Mouse (Mus musculus) lung, embryonic 16.5 days (tissue): ENCODE measurements around the gene Arl6ip1. TPM values are rescaled to one million over a fixed set of nuclear protein-coding genes. Genes with fewer than 3 reads are reported as not detected.

Source experiments
- ATAC-seq: fragments of 200-750 bp; cut with Nextera tagmentation; 2 replicates; pipeline ENCODE4 v1.8.0; 2017; ENCODE audit warnings: low read depth, mild to moderate bottlenecking, moderate library complexity
- H3K27ac ChIP-seq: fragments of 300-500 bp; sonication (generic); 2 replicates; pipeline ENCODE4 v1.5.1; 2014; ENCODE audit warnings: mild to moderate bottlenecking, control low read depth, low read length
- H3K27me3 ChIP-seq: fragments of 300-500 bp; sonication (generic); 2 replicates; pipeline ENCODE4 v1.6.1; 2014; ENCODE audit warnings: low read depth, low read length, mixed read lengths; ENCODE audit not compliant: control insufficient read depth, insufficient read depth
- H3K36me3 ChIP-seq: fragments of 300-500 bp; sonication (generic); 2 replicates; pipeline ENCODE4 v1.6.1; 2014; ENCODE audit warnings: low read length; ENCODE audit not compliant: control insufficient read depth, insufficient read depth
- H3K4me1 ChIP-seq: fragments of 300-500 bp; sonication (generic); replicated peaks from 2 replicates; pipeline ENCODE4 v1.6.1; 2014; ENCODE audit warnings: low read length, mixed read lengths; ENCODE audit not compliant: control insufficient read depth, insufficient read depth
- H3K4me2 ChIP-seq: fragments of 300-500 bp; sonication (generic); 2 replicates; pipeline ENCODE4 v1.6.1; 2014; ENCODE audit warnings: low read depth, low read length, control low read depth
- H3K4me3 ChIP-seq: fragments of 300-500 bp; sonication (generic); 2 replicates; pipeline ENCODE4 v1.5.1; 2014; ENCODE audit warnings: mild to moderate bottlenecking, low read length, control low read depth
- H3K9ac ChIP-seq: fragments of 300-500 bp; sonication (generic); 2 replicates; pipeline ENCODE4 v1.6.1; 2014; ENCODE audit warnings: low read length, control low read depth
- H3K9me3 ChIP-seq: fragments of 300-500 bp; sonication (generic); 2 replicates; pipeline ENCODE4 v1.6.1; 2016; ENCODE audit warnings: low read length; ENCODE audit not compliant: control insufficient read depth
- WGBS: fragments of 180-500 bp; shearing (Covaris S2); extraction: QIAGEN DNeasy Blood & Tissue Kit; methylation state at CpG from one replicate; pipeline ENCODE4 v1.1.7; 2014; 5-methylcytosine and 5-hydroxymethylcytosine counted together
- polyA plus RNA-seq: library from polyadenylated mRNA; unstranded; fragments of >200 nt; fragmentation: Nextera tagmentation; extraction: Ambion mirVana; gene quantifications from 2 replicates; pipeline ENCODE4 v1.2.1, GENCODE M21; 2015

Gene Arl6ip1
- polyA plus RNA-seq, 1 experiment from 2014 or later: 633 TPM

- Histone ChIP-seq H3K4me1 (no peaks in the 10 kb centered on the region), H3K27me3 (no peaks in the 10 kb centered on the region), H3K4me2 (no peak overlapping the region), H3K4me3 (no peak overlapping the region), H3K9ac (no peak overlapping the region), H3K27ac (no peak overlapping the region), H3K9me3 (no peaks in the 10 kb centered on the region), H3K36me3 (peaks cover 44% of the 10 kb centered on the region)
- 90% methylated on average over 7 of the region's 7 CpGs for WGBS
- no peak for ATAC-seq
Observed at GRCm38 (mm10) chr7:118141271-118141670, 11.8 kb upstream of the Arl6ip1 start.

DNA sequence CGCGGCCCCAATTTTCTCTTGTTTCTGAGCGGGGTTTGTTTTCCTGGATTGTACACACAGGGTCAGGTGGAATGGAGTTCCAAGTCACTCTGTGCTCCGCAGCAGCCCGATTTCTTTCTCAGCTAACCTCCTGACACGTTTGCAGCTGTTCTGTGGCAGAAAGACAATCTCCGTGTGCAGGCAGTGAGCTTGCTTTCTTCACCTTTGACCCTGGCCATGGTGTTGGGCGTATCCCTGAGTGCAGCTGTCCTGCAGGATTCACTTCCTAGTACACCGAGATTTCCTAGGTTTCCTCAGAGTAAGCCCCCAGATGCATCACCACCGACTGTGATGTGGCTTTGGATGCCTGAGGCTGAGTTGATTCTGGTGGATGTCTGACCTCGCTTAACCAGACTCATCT lies 5.7 kb upstream of the Arl6ip1 start:
- no peaks in the 10 kb centered on the region for H3K27me3 ChIP-seq
- H3K9me3 ChIP-seq: no peaks in the 10 kb centered on the region
- H3K4me3 ChIP-seq: no peak overlapping the region
- WGBS: 83% methylated on average over 11 of the region's 11 CpGs
- H3K27ac ChIP-seq: no peak overlapping the region
- H3K4me1 ChIP-seq: no peaks in the 10 kb centered on the region
- no peak for ATAC-seq
- H3K4me2 ChIP-seq: no peak overlapping the region
- peaks cover 32% of the 10 kb centered on the region for H3K36me3 ChIP-seq
- H3K9ac ChIP-seq: no peak overlapping the region

DNA sequence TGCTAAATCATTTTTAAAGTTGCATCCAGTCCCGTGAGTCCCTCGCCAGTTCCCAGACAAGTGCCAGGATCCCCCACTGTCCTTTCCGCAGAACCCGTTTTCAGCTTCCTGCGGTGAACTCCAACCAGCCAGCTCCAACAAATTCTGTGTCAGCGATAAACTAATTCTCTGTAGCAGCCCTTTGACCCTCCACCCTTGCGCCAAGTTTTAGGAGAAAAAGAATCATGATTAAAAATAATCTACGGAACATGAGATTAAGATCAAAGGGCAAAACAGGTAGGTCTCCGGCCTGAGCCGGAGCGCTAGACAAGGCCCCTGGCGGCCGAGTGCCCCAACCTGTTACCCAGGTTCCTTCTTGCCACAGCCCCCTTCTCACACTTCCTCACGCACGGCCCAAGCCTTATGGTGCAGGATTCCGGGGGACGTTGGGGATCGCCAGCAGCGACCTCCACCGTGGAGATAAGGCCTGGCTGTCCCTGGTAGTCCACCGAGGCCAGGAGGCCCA lies 485 bp downstream of the Arl6ip1 start:
- Histone ChIP-seq H3K27ac (peak overlapping the region; percentile 95), H3K4me2 (peak overlapping the region; percentile 78), H3K27me3 (no peaks in the 10 kb centered on the region), H3K4me3 (peak overlapping the region; percentile 93), H3K4me1 (peaks cover 18% of the 10 kb centered on the region), H3K36me3 (peaks cover 12% of the 10 kb centered on the region), H3K9me3 (no peaks in the 10 kb centered on the region), H3K9ac (peak overlapping the region; percentile 96)
- WGBS: 0% methylated on average over 21 of the region's 21 CpGs
- peak; percentile 74 for ATAC-seq

GRCm38 (mm10) chr7:118126219-118126875 lies 3.1 kb downstream of the Arl6ip1 start:
- ATAC-seq: no peak
- Histone ChIP-seq H3K27me3 (no peaks in the 10 kb centered on the region), H3K4me2 (peak overlapping the region; percentile 78; the same call in 1 of the 2 replicates), H3K27ac (no peak overlapping the region; the same call in 1 of the 2 replicates), H3K9ac (peak overlapping the region; percentile 42; the same call in 1 of the 2 replicates), H3K9me3 (no peaks in the 10 kb centered on the region), H3K4me3 (peak overlapping the region; percentile 26; the same call in 1 of the 2 replicates), H3K36me3 (peaks cover 25% of the 10 kb centered on the region), H3K4me1 (peaks cover 18% of the 10 kb centered on the region)
- WGBS: 45% methylated on average over 11 of the region's 11 CpGs

DNA sequence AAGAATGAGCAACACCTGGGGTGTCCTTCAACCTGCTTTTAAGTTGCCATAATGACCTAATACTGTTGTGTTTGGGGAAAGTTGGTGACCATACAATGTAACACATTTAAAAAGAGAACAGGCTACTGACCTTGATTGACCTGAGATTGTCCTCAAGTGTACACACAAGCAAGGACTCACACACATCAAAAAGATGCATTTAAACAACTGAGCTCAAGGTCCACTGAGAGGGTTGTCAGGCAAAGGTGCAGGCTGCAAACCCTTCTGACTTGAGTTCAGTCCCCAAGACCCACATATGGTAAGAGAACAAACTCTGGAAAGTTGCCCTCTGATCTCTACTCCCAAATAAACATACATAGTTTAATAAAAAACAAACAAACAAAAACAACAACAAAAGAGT lies 3.7 kb downstream of the Arl6ip1 start:
- ATAC-seq: no peak
- Histone ChIP-seq H3K4me1 (peaks cover 22% of the 10 kb centered on the region), H3K27me3 (no peaks in the 10 kb centered on the region), H3K9me3 (no peaks in the 10 kb centered on the region), H3K27ac (no peak overlapping the region), H3K4me3 (no peak overlapping the region), H3K4me2 (no peak overlapping the region), H3K9ac (no peak overlapping the region), H3K36me3 (peaks cover 31% of the 10 kb centered on the region)

- H3K36me3 ChIP-seq: peaks cover 46% of the 10 kb centered on the region
- no peak for ATAC-seq
- no peak overlapping the region for H3K4me3 ChIP-seq
- H3K4me2 ChIP-seq: no peak overlapping the region
- no peaks in the 10 kb centered on the region for H3K9me3 ChIP-seq
- H3K27me3 ChIP-seq: no peaks in the 10 kb centered on the region
- no peak overlapping the region for H3K9ac ChIP-seq
- WGBS: 84% methylated on average over 4 of the region's 4 CpGs
- H3K27ac ChIP-seq: no peak overlapping the region
- peaks cover 30% of the 10 kb centered on the region for H3K4me1 ChIP-seq
Observed at GRCm38 (mm10) chr7:118123512-118124411, 5.7 kb downstream of the Arl6ip1 start.

DNA sequence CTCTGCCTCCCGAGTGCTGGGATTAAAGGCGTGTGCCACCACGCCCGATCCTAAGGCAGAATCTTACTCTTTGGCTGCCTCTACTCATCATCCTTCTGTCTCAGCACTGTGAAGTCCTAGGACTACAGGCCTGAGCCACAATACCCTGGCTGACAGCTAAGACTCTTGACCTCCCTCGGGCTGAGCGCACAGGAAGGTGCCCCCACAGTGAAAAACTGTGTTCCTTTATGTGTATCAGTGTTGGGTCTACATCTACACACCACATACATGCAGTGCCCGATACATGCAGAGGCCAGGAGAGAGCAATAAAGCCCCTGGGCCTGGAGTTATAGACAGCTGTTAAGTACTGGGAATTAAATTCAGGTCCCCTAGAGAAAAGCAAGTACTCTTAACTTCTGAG lies 7.2 kb downstream of the Arl6ip1 start:
- Histone ChIP-seq H3K27me3 (no peaks in the 10 kb centered on the region), H3K9me3 (no peaks in the 10 kb centered on the region), H3K27ac (no peak overlapping the region), H3K36me3 (peaks cover 51% of the 10 kb centered on the region), H3K4me3 (no peak overlapping the region), H3K9ac (no peak overlapping the region), H3K4me2 (no peak overlapping the region), H3K4me1 (peaks cover 24% of the 10 kb centered on the region)
- no peak for ATAC-seq
- WGBS: 96% methylated on average over 7 of the region's 7 CpGs

- no peaks in the 10 kb centered on the region for H3K9me3 ChIP-seq
- H3K36me3 ChIP-seq: peaks cover 47% of the 10 kb centered on the region
- no peak overlapping the region for H3K4me2 ChIP-seq
- no peak for ATAC-seq
- H3K4me1 ChIP-seq: peaks cover 17% of the 10 kb centered on the region
- peak overlapping the region; percentile 95 for H3K27ac ChIP-seq
- no peaks in the 10 kb centered on the region for H3K27me3 ChIP-seq
- 71% methylated on average over 1 of the region's 1 CpGs for WGBS
- no peak overlapping the region for H3K4me3 ChIP-seq
- H3K9ac ChIP-seq: no peak overlapping the region
Observed at GRCm38 (mm10) chr7:118120654-118121053, 8.8 kb downstream of the Arl6ip1 start.

DNA sequence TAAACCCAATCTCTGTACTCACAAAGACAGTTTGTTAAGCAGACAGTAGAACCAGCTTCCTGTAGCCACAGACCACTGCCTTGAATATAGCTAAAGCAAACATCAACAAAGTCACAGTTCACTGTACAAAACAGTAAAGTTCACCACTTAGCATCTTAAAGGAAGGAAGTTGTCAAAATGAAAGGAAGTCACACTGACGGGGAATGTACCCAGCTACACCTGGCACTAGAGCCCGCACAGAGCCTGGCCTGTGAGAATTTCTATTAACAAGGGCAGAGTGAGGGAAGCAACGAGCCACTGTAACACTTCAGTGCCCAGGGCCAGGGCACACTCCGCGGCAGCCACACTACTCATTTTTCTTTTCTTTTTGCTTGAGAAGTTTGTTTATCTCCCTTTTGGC lies 9.5 kb downstream of the Arl6ip1 start:
- ATAC-seq: no peak
- Histone ChIP-seq H3K9me3 (no peaks in the 10 kb centered on the region), H3K9ac (no peak overlapping the region), H3K4me3 (no peak overlapping the region), H3K4me1 (peaks cover 17% of the 10 kb centered on the region), H3K27ac (peak overlapping the region; percentile 95), H3K36me3 (peaks cover 45% of the 10 kb centered on the region), H3K27me3 (no peaks in the 10 kb centered on the region), H3K4me2 (no peak overlapping the region)
- WGBS: 39% methylated on average over 5 of the region's 5 CpGs
